Mouse (Mus musculus): Measurements from ENCODE around the gene Agpat2. TPM values are rescaled to one million over a fixed set of nuclear protein-coding genes. Genes with fewer than 3 reads are reported as not detected.

Gene Agpat2
- polyA plus RNA-seq, 1 experiment from 2014 or later, result 8.7 TPM

- H3K4me2 ChIP-seq (ENCODE audit: low read depth, low read length), result no peak overlapping the region
- H3K9me3 ChIP-seq (replicated peaks; ENCODE audit: control insufficient read depth, low read length), result no peaks in the 10 kb centered on the region
- H3K27ac ChIP-seq (replicated peaks; ENCODE audit: low read depth, low read length), result no peak overlapping the region
- no peaks in the 10 kb centered on the region for H3K27me3 ChIP-seq (ENCODE audit: control insufficient read depth, insufficient read depth, low read length)
- WGBS, result 75% methylated on average over 3 of the region's 3 CpGs
- DNase-seq (ENCODE audit: low spot score) (no peak), ATAC-seq (replicated peaks; ENCODE audit: insufficient number of reproducible peaks, low FRiP score, low TSS enrichment, low read depth) (no peak)
- H3K4me3 ChIP-seq (ENCODE audit: low read depth, low read length), result no peak overlapping the region
- no peaks in the 10 kb centered on the region for H3K4me1 ChIP-seq (ENCODE audit: control insufficient read depth, insufficient read depth, low read length)
- no peak overlapping the region for H3K9ac ChIP-seq (replicated peaks; ENCODE audit: low read length)
- H3K36me3 ChIP-seq (replicated peaks; ENCODE audit: control insufficient read depth, insufficient read depth, low read depth, low read length), result no peaks in the 10 kb centered on the region
Observed at GRCm38 (mm10) chr2:26550205-26550604, 54.0 kb downstream of the Agpat2 start.

- no peak overlapping the region for H3K4me2 ChIP-seq (ENCODE audit: low read depth, low read length)
- 86% methylated on average over 10 of the region's 10 CpGs for WGBS
- H3K9me3 ChIP-seq (replicated peaks; ENCODE audit: control insufficient read depth, low read length), result no peaks in the 10 kb centered on the region
- no peak overlapping the region for H3K4me3 ChIP-seq (ENCODE audit: low read depth, low read length)
- no peak overlapping the region for H3K9ac ChIP-seq (replicated peaks; ENCODE audit: low read length)
- H3K27me3 ChIP-seq (ENCODE audit: control insufficient read depth, insufficient read depth, low read length), result no peaks in the 10 kb centered on the region
- H3K36me3 ChIP-seq (replicated peaks; ENCODE audit: control insufficient read depth, insufficient read depth, low read depth, low read length), result no peaks in the 10 kb centered on the region
- H3K27ac ChIP-seq (replicated peaks; ENCODE audit: low read depth, low read length), result no peak overlapping the region
- ATAC-seq (replicated peaks; ENCODE audit: insufficient number of reproducible peaks, low FRiP score, low TSS enrichment, low read depth) (no peak), DNase-seq (ENCODE audit: low spot score) (no peak)
- H3K4me1 ChIP-seq (ENCODE audit: control insufficient read depth, insufficient read depth, low read length), result no peaks in the 10 kb centered on the region
Observed at GRCm38 (mm10) chr2:26549801-26550200, 54.4 kb downstream of the Agpat2 start.

GRCm38 (mm10) chr2:26547481-26547880 is 56.7 kb downstream of the Agpat2 start:
- Histone ChIP-seq H3K36me3 (replicated peaks; ENCODE audit: control insufficient read depth, insufficient read depth, low read depth, low read length) (no peaks in the 10 kb centered on the region), H3K4me2 (ENCODE audit: low read depth, low read length) (no peak overlapping the region), H3K27me3 (ENCODE audit: control insufficient read depth, insufficient read depth, low read length) (no peaks in the 10 kb centered on the region), H3K4me1 (ENCODE audit: control insufficient read depth, insufficient read depth, low read length) (no peaks in the 10 kb centered on the region), H3K9me3 (replicated peaks; ENCODE audit: control insufficient read depth, low read length) (no peaks in the 10 kb centered on the region), H3K9ac (replicated peaks; ENCODE audit: low read length) (no peak overlapping the region; the same call in 1 of the 2 replicates), H3K4me3 (ENCODE audit: low read depth, low read length) (no peak overlapping the region), H3K27ac (replicated peaks; ENCODE audit: low read depth, low read length) (no peak overlapping the region)
- DNase-seq (ENCODE audit: low spot score) (peak; percentile 57), ATAC-seq (replicated peaks; ENCODE audit: insufficient number of reproducible peaks, low FRiP score, low TSS enrichment, low read depth) (peak; percentile 55)
- WGBS, result 21% methylated on average over 2 of the region's 2 CpGs

- Histone ChIP-seq H3K9ac (replicated peaks; ENCODE audit: low read length) (no peak overlapping the region), H3K27ac (replicated peaks; ENCODE audit: low read depth, low read length) (no peak overlapping the region), H3K9me3 (replicated peaks; ENCODE audit: control insufficient read depth, low read length) (no peaks in the 10 kb centered on the region), H3K4me1 (ENCODE audit: control insufficient read depth, insufficient read depth, low read length) (peaks cover 3% of the 10 kb centered on the region), H3K27me3 (ENCODE audit: control insufficient read depth, insufficient read depth, low read length) (no peaks in the 10 kb centered on the region), H3K36me3 (replicated peaks; ENCODE audit: control insufficient read depth, insufficient read depth, low read depth, low read length) (no peaks in the 10 kb centered on the region), H3K4me3 (ENCODE audit: low read depth, low read length) (no peak overlapping the region), H3K4me2 (ENCODE audit: low read depth, low read length) (no peak overlapping the region)
- DNase-seq (ENCODE audit: low spot score), result no peak
- 63% methylated on average over 3 of the region's 3 CpGs for WGBS
- ATAC-seq (replicated peaks; ENCODE audit: insufficient number of reproducible peaks, low FRiP score, low TSS enrichment, low read depth), result no peak; the same call in 1 of the 2 replicates
Observed at GRCm38 (mm10) chr2:26544265-26544664, 60.0 kb downstream of the Agpat2 start.

- Histone ChIP-seq H3K27me3 (ENCODE audit: control insufficient read depth, insufficient read depth, low read length) (no peaks in the 10 kb centered on the region), H3K9me3 (replicated peaks; ENCODE audit: control insufficient read depth, low read length) (no peaks in the 10 kb centered on the region), H3K27ac (replicated peaks; ENCODE audit: low read depth, low read length) (no peak overlapping the region), H3K9ac (replicated peaks; ENCODE audit: low read length) (no peak overlapping the region), H3K4me2 (ENCODE audit: low read depth, low read length) (no peak overlapping the region), H3K4me1 (ENCODE audit: control insufficient read depth, insufficient read depth, low read length) (peaks cover 3% of the 10 kb centered on the region), H3K36me3 (replicated peaks; ENCODE audit: control insufficient read depth, insufficient read depth, low read depth, low read length) (no peaks in the 10 kb centered on the region), H3K4me3 (ENCODE audit: low read depth, low read length) (no peak overlapping the region)
- WGBS, result 87% methylated on average over 8 of the region's 8 CpGs
- ATAC-seq (replicated peaks; ENCODE audit: insufficient number of reproducible peaks, low FRiP score, low TSS enrichment, low read depth) (no peak), DNase-seq (ENCODE audit: low spot score) (no peak)
Observed at GRCm38 (mm10) chr2:26543768-26544167, 60.4 kb downstream of the Agpat2 start.

GRCm38 (mm10) chr2:26543155-26543554 is 61.1 kb downstream of the Agpat2 start:
- Histone ChIP-seq H3K9ac (replicated peaks; ENCODE audit: low read length) (no peak overlapping the region), H3K27me3 (ENCODE audit: control insufficient read depth, insufficient read depth, low read length) (no peaks in the 10 kb centered on the region), H3K9me3 (replicated peaks; ENCODE audit: control insufficient read depth, low read length) (no peaks in the 10 kb centered on the region), H3K27ac (replicated peaks; ENCODE audit: low read depth, low read length) (no peak overlapping the region), H3K4me3 (ENCODE audit: low read depth, low read length) (no peak overlapping the region), H3K4me1 (ENCODE audit: control insufficient read depth, insufficient read depth, low read length) (peaks cover 3% of the 10 kb centered on the region), H3K4me2 (ENCODE audit: low read depth, low read length) (no peak overlapping the region), H3K36me3 (replicated peaks; ENCODE audit: control insufficient read depth, insufficient read depth, low read depth, low read length) (no peaks in the 10 kb centered on the region)
- WGBS, result 50% methylated on average over 4 of the region's 4 CpGs
- DNase-seq (ENCODE audit: low spot score) (no peak), ATAC-seq (replicated peaks; ENCODE audit: insufficient number of reproducible peaks, low FRiP score, low TSS enrichment, low read depth) (no peak)

MicroRNA genes within 50 kb of the gene (microRNA counts, 519-probe panel; counts per million panel counts)
- microRNA mmu-miR-126-3p (5,378 counts per million, percentile 93 among the panel's probes with 10 or more counts), microRNA mmu-miR-126-5p (4,448 counts per million, percentile 74 among the panel's probes with 10 or more counts)

Small RNA genes within 50 kb of the gene (microRNA-seq; reads per million reads assigned to microRNA genes)
- 1.9 reads per million for gene Mir126a (ENCODE audit: borderline number of aligned reads)
- not detected for gene Mir126b (ENCODE audit: borderline number of aligned reads)

Other genes with a start within 250 kb of the Agpat2 start
- 0.40 and 0.41 TPM in 2 replicates for gene Card9, start 243.5 kb downstream of the Agpat2 start, polyA plus RNA-seq (2014; fragmentation: Nextera tagmentation; extraction: Ambion mirVana)
- gene Snapc4, start 223.8 kb downstream of the Agpat2 start, polyA plus RNA-seq (2014; fragmentation: Nextera tagmentation; extraction: Ambion mirVana), result 17.9 and 18.6 TPM in 2 replicates
- gene Entr1, start 215.1 kb downstream of the Agpat2 start, polyA plus RNA-seq (2014; fragmentation: Nextera tagmentation; extraction: Ambion mirVana), result 130 and 132 TPM in 2 replicates
- 100 and 103 TPM in 2 replicates for gene Pmpca, start 215.1 kb downstream of the Agpat2 start, polyA plus RNA-seq (2014; fragmentation: Nextera tagmentation; extraction: Ambion mirVana)
- gene Inpp5e, start 195.2 kb downstream of the Agpat2 start, polyA plus RNA-seq (2014; fragmentation: Nextera tagmentation; extraction: Ambion mirVana), result 19.0 and 22.9 TPM in 2 replicates
- 30.4 and 33.3 TPM in 2 replicates for gene Sec16a, start 159.2 kb downstream of the Agpat2 start, polyA plus RNA-seq (2014; fragmentation: Nextera tagmentation; extraction: Ambion mirVana)
- gene Notch1, start 87.8 kb downstream of the Agpat2 start, polyA plus RNA-seq (2014; fragmentation: Nextera tagmentation; extraction: Ambion mirVana), result 17.2 and 17.7 TPM in 2 replicates
- 54.3 and 74.6 TPM in 2 replicates for gene Egfl7, start 24.4 kb downstream of the Agpat2 start, polyA plus RNA-seq (2014; fragmentation: Nextera tagmentation; extraction: Ambion mirVana)
- gene Gm20532, start 17.8 kb downstream of the Agpat2 start, polyA plus RNA-seq (2014; fragmentation: Nextera tagmentation; extraction: Ambion mirVana), result not detected in 2 replicates
- gene Fam69b, start 24.0 kb upstream of the Agpat2 start, polyA plus RNA-seq (2014; fragmentation: Nextera tagmentation; extraction: Ambion mirVana), result 40.4 and 44.4 TPM in 2 replicates
- gene Lcn4, start 66.9 kb upstream of the Agpat2 start, polyA plus RNA-seq (2014; fragmentation: Nextera tagmentation; extraction: Ambion mirVana), result not detected in 2 replicates